Mouse (Mus musculus) liver, adult 2 months (tissue): ENCODE measurements at regions not wholly inside any gene's neighbourhood (a gene's known extent, or its start where the extent isn't known, plus 50 kb on each side); places are given as distances from the start of the nearest gene placed in this dataset.

Experiments used
- DNase-seq: peaks from one replicate; pipeline ENCODE4 v3.0.0-alpha.2; 2011; ENCODE audit warnings: low read depth, low spot score; ENCODE audit errors: extremely low read depth
- H3K27ac ChIP-seq: fragments of 200-500 bp; replicated peaks from 2 replicates; pipeline ENCODE4 v1.5.1; 2012; ENCODE audit warnings: low read depth, mild to moderate bottlenecking, control low read depth, inconsistent platforms, low read length; ENCODE audit not compliant: insufficient read depth
- H3K27me3 ChIP-seq: fragments of 200-500 bp; 2 replicates; pipeline ENCODE4 v1.6.1; 2012; ENCODE audit warnings: mild to moderate bottlenecking, moderate library complexity, low read length, inconsistent platforms; ENCODE audit not compliant: control insufficient read depth, insufficient read depth
- H3K36me3 ChIP-seq: fragments of 200-500 bp; 2 replicates; pipeline ENCODE4 v1.6.1; 2012; ENCODE audit warnings: low read length, inconsistent platforms; ENCODE audit not compliant: control insufficient read depth, insufficient read depth
- H3K4me1 ChIP-seq: fragments of 200-500 bp; 2 replicates; pipeline ENCODE4 v1.6.1; 2011; ENCODE audit warnings: low read length; ENCODE audit not compliant: control insufficient read depth, insufficient read depth
- H3K4me3 ChIP-seq: fragments of 200-500 bp; 2 replicates; pipeline ENCODE4 v1.5.1; 2011; ENCODE audit warnings: low read depth, mild to moderate bottlenecking, control low read depth, low read length, moderate library complexity; ENCODE audit not compliant: insufficient read depth
- H3K79me2 ChIP-seq: fragments of 200-500 bp; 2 replicates; pipeline ENCODE4 v1.6.1; 2012; ENCODE audit warnings: inconsistent platforms, mild to moderate bottlenecking, low read length, moderate library complexity; ENCODE audit not compliant: control insufficient read depth, insufficient read depth
- H3K9ac ChIP-seq: fragments of 200-500 bp; 2 replicates; pipeline ENCODE4 v1.6.1; 2012; ENCODE audit warnings: low read depth, mild to moderate bottlenecking, control low read depth, inconsistent platforms, low read length
- CTCF ChIP-seq: fragments of 200-500 bp; IDR thresholded peaks from 2 replicates; pipeline ENCODE4 v1.5.1; 2011; ENCODE audit warnings: low read depth, low read length, control low read depth
- POLR2A ChIP-seq: fragments of 200-500 bp; IDR thresholded peaks from 2 replicates; pipeline ENCODE4 v1.6.1; 2011; ENCODE audit warnings: low read length, control low read depth; ENCODE audit not compliant: insufficient read depth; ENCODE audit errors: extremely low read depth
- WGBS: fragments of 180-500 bp; shearing (Covaris S2); methylation state at CpG from one replicate; pipeline ENCODE4 v1.1.7; 2018; 5-methylcytosine and 5-hydroxymethylcytosine counted together

- H3K27ac ChIP-seq: no peak overlapping the region
- H3K4me3 ChIP-seq: no peak overlapping the region
- no peaks in the 10 kb centered on the region for H3K79me2 ChIP-seq
- H3K4me1 ChIP-seq: no peaks in the 10 kb centered on the region
- WGBS: 55% methylated on average over 6 of the region's 6 CpGs
- no peak for DNase-seq
- TF ChIP-seq CTCF: no peak
- TF ChIP-seq POLR2A: no peak
- H3K27me3 ChIP-seq: no peaks in the 10 kb centered on the region
- no peaks in the 10 kb centered on the region for H3K36me3 ChIP-seq
- no peak overlapping the region for H3K9ac ChIP-seq
Observed at GRCm38 (mm10) chr5:60061178-60061577, 1747.4 kb upstream of the G6pd2 start.
